Mouse (Mus musculus) midbrain, embryonic 16.5 days (tissue): ENCODE data around the gene Blzf1. TPM values are rescaled to one million over a fixed set of nuclear protein-coding genes. Genes with fewer than 3 reads are reported as not detected.

Source experiments
- ATAC-seq: fragments of 200-750 bp; cut with Nextera tagmentation; 2 replicates; pipeline ENCODE4 v1.8.0; 2017; ENCODE audit warnings: moderate TSS enrichment
- H3K27ac ChIP-seq: fragments of 300-500 bp; sonication (generic); 2 replicates; pipeline ENCODE4 v1.5.1; 2014; ENCODE audit warnings: mild to moderate bottlenecking, low read length, mixed read lengths
- H3K27me3 ChIP-seq: fragments of 300-500 bp; sonication (generic); 2 replicates; pipeline ENCODE4 v1.6.1; 2014; ENCODE audit warnings: low read depth, low read length, mixed read lengths; ENCODE audit not compliant: control insufficient read depth, insufficient read depth
- H3K36me3 ChIP-seq: fragments of 300-500 bp; sonication (generic); 2 replicates; pipeline ENCODE4 v1.6.1; 2014; ENCODE audit warnings: mild to moderate bottlenecking, low read length, moderate library complexity, mixed read lengths; ENCODE audit not compliant: control insufficient read depth, insufficient read depth
- H3K4me1 ChIP-seq: fragments of 300-500 bp; sonication (generic); 2 replicates; pipeline ENCODE4 v1.6.1; 2014; ENCODE audit warnings: mild to moderate bottlenecking, low read length, mixed read lengths; ENCODE audit not compliant: control insufficient read depth, insufficient read depth
- H3K4me2 ChIP-seq: fragments of 300-500 bp; sonication (generic); 2 replicates; pipeline ENCODE4 v1.6.1; 2014; ENCODE audit warnings: mild to moderate bottlenecking, low read length, mixed read lengths
- H3K4me3 ChIP-seq: fragments of 300-500 bp; sonication (generic); 2 replicates; pipeline ENCODE4 v1.5.1; 2014; ENCODE audit warnings: low read depth, mild to moderate bottlenecking, low read length, moderate library complexity, mixed read lengths
- H3K9ac ChIP-seq: fragments of 300-500 bp; sonication (generic); 2 replicates; pipeline ENCODE4 v1.6.1; 2014; ENCODE audit warnings: low read depth, low read length, mixed read lengths
- H3K9me3 ChIP-seq: fragments of 300-500 bp; sonication (generic); replicated peaks from 2 replicates; pipeline ENCODE4 v1.6.1; 2014; ENCODE audit warnings: mild to moderate bottlenecking, low read length, mixed read lengths; ENCODE audit not compliant: control insufficient read depth, poor library complexity, severe bottlenecking
- WGBS: fragments of 180-500 bp; shearing (Covaris S2); extraction: QIAGEN DNeasy Blood & Tissue Kit; methylation state at CpG from one replicate; pipeline ENCODE4 v1.1.7; 2014; 5-methylcytosine and 5-hydroxymethylcytosine counted together
- polyA plus RNA-seq: library from polyadenylated mRNA; unstranded; fragments of >200 nt; fragmentation: Nextera tagmentation; extraction: Ambion mirVana; gene quantifications from 2 replicates; pipeline ENCODE4 v1.2.1, GENCODE M21; 2015

The Blzf1 gene
- polyA plus RNA-seq, 1 experiment from 2014 or later, result 30.7 TPM

DNA sequence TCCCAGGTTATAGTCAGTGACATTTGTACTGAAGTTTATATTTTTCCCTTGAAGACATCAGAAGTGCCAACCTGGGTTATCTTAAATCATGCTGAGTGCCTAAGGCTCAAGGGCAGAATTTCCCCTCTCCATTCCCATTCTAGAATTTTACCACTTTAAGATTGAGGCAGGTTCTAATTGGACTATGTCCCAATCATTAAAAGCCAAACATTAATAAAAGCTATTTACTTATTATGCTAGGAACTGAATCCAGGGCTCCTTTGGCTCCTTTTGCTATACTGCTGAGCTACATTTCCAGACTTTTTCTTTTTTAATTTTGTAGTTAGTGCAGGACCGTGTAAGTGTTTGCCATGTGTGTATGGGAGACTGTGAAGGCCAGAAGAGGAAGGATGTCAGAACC, 55.9 kb downstream of the Blzf1 start:
- Histone ChIP-seq H3K9me3 (no peaks in the 10 kb centered on the region), H3K4me1 (peaks cover 15% of the 10 kb centered on the region), H3K27me3 (no peaks in the 10 kb centered on the region), H3K4me2 (no peak overlapping the region), H3K9ac (no peak overlapping the region), H3K36me3 (no peaks in the 10 kb centered on the region), H3K4me3 (no peak overlapping the region), H3K27ac (no peak overlapping the region)
- no peak for ATAC-seq
- WGBS, result 96% methylated on average over 1 of the region's 1 CpGs

DNA sequence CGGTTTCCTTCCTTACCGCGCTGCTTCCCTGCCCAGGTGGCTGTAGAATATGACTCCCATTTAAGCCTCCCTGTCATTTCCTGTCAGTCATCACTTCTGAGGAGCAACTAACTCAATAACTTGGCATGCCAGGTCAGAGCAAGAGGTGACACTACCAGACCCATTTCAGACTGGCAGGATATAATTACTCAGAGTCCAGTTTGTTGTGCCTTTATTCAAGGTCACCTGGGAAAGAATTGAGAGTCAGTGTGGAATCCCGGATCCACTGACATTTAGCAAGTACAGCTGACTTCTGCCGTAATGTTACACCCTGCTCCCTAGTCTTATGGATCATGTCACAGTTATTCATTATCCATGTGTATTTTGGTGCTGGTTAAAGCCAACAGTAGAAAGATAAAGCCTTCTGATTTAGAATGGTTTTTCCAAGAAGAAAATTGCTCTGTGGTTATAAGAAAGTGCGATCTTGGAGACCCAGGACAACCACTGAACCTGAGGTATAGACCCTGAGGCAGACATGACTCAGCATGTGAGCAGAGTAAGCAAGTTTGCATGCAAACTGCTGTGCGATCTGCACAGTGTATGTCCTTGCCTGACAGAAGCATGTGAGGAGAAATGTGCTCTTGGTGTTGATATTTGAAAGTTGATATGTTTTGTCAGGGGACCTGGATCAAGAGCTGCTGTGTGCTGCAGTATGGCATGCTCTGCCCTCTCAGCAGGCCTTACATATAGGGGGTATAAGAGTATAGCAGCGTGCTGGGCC, 56.7 kb downstream of the Blzf1 start:
- ATAC-seq, result no peak
- 69% methylated on average over 8 of the region's 8 CpGs for WGBS

DNA sequence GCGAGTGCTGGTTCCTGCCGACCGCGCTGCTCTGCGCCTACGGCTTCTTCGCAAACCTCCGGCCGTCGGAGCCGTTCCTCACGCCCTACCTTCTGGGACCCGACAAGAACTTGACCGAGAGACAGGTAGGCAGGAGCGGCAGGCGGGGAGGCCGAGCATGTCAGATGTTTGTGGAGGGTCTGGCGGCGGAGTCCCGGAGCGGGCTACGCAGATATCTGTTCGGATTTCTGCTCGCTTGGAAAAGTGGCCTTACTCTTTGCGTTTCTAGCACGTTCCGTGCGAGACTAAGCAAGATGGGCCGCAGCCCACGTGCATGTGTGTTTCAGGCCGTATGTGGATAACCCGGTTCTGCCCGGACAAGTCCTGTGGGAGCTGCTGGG, 58.0 kb downstream of the Blzf1 start:
- WGBS, result under 1% methylated on average over 33 of the region's 33 CpGs
- Histone ChIP-seq H3K4me2 (peak overlapping the region; percentile 59), H3K9ac (peak overlapping the region; percentile 75), H3K27ac (peak overlapping the region; percentile 80), H3K27me3 (no peaks in the 10 kb centered on the region), H3K4me1 (peaks cover 15% of the 10 kb centered on the region), H3K9me3 (no peaks in the 10 kb centered on the region), H3K4me3 (peak overlapping the region; percentile 76), H3K36me3 (no peaks in the 10 kb centered on the region)
- peak; percentile 43 for ATAC-seq

More for the DNA sequence above, 56.7 kb downstream of the Blzf1 start:
- no peaks in the 10 kb centered on the region for H3K27me3 ChIP-seq
- peak overlapping the region; percentile 59 for H3K4me2 ChIP-seq
- 0 out of 2 replicates have a peak overlapping the region, but pooled peaks have one; percentile 3 for H3K9ac ChIP-seq
- peak overlapping the region; percentile 76 for H3K4me3 ChIP-seq
- no peaks in the 10 kb centered on the region for H3K36me3 ChIP-seq
- H3K27ac ChIP-seq, result no peak overlapping the region
- H3K9me3 ChIP-seq, result no peaks in the 10 kb centered on the region
- H3K4me1 ChIP-seq, result peaks cover 15% of the 10 kb centered on the region

DNA sequence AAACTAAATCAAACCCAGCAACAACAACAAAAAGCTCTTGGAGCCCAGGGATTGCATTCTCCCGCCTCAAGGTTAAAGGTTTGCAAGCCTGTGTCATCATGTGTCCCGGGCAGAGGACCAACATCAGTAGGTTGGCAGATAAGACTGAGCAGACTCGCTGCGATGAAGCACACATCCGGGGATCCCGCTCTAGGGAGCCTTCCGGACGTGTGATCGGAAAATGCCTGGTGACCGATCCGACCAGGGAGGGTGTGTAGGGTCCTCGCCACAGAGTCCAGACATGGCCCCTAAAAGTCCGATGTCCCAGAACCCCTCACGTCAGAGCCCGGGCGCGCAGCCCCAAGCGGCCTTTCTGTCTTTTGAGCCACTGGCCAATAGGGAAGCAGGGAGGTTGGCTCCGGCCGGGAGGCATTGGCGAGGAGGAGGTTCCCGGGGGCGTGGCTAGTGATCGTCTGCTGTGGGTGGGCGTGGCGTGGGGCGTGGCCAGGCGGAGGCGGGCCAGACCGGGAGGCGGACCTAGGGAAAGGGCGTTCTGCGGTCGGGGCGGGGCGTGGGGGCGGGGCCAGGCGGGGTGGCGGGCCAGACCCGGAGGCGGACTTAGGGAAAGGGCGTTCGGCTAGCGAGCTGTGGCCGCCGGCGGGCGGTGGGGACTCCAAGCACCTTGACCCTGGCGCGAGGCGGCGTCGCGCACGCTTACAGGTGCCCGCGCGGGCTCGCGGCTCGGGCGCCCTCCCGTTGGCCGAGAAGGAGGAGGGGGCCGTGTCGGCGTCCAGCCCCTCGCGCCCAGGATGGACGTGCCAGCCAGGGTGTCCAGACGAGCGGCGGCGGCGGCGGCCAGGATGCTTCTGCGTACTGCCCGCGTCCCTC, 58.6 kb downstream of the Blzf1 start, which contains the start of gene Slc19a2:
Gene Slc19a2 (plus strand): TSS at position 582 of the 867 bp plus-strand sequence.
- Histone ChIP-seq H3K27me3 (no peaks in the 10 kb centered on the region), H3K9ac (peak within 1 kb of the TSS; percentile 75), H3K4me2 (peak within 1 kb of the TSS; percentile 59), H3K4me1 (peaks cover 15% of the 10 kb centered on the region), H3K4me3 (peak within 1 kb of the TSS; percentile 76), H3K9me3 (no peaks in the 10 kb centered on the region), H3K27ac (peak within 1 kb of the TSS; percentile 80), H3K36me3 (no peaks in the 10 kb centered on the region)
- WGBS, result under 1% methylated on average over 66 of the region's 79 CpGs
- ATAC-seq, result peak; percentile 95

DNA sequence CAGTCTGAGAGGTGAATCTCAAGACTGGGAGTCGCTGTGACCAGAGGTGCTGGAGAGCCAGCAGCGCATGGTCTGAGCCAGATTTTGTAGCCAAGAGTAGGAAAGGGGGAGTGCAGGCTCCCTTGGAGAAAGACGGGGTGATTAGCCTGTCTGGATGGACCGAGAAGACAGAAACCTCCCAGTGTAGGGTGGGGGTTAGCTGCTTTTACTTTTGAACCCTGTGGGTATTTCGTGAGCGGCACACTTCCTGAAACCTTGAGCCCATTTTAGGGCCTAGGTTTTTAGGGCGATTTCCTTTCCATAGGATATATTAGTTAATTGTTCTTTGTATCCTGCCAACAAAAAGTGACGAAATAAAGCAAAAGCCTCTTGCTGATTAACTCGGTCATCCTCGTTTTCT, 59.3 kb downstream of the Blzf1 start:
- Histone ChIP-seq H3K4me2 (peak overlapping the region; percentile 59), H3K9ac (peak overlapping the region; percentile 75; the same call in 1 of the 2 replicates), H3K9me3 (no peaks in the 10 kb centered on the region), H3K27ac (peak overlapping the region; percentile 80; the same call in 1 of the 2 replicates), H3K36me3 (no peaks in the 10 kb centered on the region), H3K27me3 (no peaks in the 10 kb centered on the region), H3K4me3 (peak overlapping the region; percentile 76), H3K4me1 (peaks cover 15% of the 10 kb centered on the region)
- no peak for ATAC-seq
- 7% methylated on average over 10 of the region's 10 CpGs for WGBS

DNA sequence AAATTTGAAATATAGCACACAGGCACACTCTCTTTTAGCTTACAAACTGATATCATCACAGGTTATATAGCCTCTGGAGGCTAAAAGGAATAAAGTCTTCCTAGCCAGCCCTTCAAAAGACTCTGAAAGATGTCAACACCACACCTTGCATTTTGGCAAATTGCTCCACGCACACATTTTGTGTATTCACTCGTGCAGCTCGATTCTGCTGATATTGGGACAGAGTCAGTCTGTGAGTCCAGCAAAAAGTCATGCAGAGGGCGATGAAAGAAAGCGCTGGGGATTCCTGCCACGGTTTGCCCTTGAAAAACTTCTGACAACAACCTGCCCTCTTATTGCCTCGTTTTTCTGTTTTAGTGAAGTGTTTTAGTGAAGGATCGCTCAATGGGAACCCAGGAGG, 59.8 kb downstream of the Blzf1 start:
- Histone ChIP-seq H3K9ac (peak overlapping the region; percentile 75; the same call in 1 of the 2 replicates), H3K27ac (no peak overlapping the region), H3K4me2 (peak overlapping the region; percentile 59), H3K4me3 (no peak overlapping the region), H3K4me1 (peaks cover 15% of the 10 kb centered on the region), H3K27me3 (no peaks in the 10 kb centered on the region), H3K36me3 (no peaks in the 10 kb centered on the region), H3K9me3 (no peaks in the 10 kb centered on the region)
- no peak for ATAC-seq
- WGBS, result 35% methylated on average over 8 of the region's 8 CpGs

DNA sequence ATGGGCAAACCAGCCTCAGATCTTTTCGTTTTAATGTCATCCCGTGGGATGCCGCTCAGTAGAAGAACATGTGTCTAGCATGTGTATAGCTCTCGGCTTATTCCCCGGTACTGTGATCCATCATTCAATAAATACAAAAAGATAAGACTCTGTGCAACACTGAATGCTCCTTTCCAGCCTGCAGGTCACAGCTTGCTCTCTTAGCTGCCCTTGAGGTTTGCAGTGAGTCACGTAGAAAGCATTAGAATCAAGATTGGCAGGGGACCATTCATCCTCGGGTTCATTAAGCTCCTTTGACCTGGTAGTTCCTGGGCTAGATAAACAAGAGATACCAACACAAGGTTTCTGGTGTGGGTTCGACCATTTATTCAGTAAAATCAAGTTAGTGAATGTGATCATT, 64.5 kb downstream of the Blzf1 start:
- H3K27me3 ChIP-seq, result no peaks in the 10 kb centered on the region
- no peaks in the 10 kb centered on the region for H3K9me3 ChIP-seq
- WGBS, result 59% methylated on average over 8 of the region's 8 CpGs
- H3K4me3 ChIP-seq, result no peak overlapping the region
- no peak overlapping the region for H3K9ac ChIP-seq
- H3K36me3 ChIP-seq, result no peaks in the 10 kb centered on the region
- peaks cover 2% of the 10 kb centered on the region; the same call in 1 of the 2 replicates for H3K4me1 ChIP-seq
- H3K4me2 ChIP-seq, result no peak overlapping the region
- ATAC-seq, result no peak
- no peak overlapping the region for H3K27ac ChIP-seq

DNA sequence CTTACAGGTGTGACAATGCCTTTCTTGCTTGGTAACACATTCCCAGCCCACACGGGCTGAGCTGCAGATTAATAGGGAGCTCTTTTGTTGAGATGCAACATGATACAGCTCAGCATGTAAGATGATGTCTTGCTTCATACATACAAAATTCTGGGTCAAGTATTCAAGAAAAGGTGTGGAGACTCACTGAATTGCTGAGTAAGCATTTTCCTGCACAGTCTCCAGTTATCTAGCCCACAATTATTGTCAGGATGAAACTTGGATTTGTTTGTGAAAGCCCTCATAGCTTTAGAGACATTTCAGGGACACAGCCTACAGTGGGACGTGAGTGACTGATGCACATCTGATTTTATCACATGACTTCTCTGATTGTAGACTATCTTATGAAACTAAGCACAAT, 65.8 kb downstream of the Blzf1 start:
- H3K4me2 ChIP-seq, result no peak overlapping the region
- no peaks in the 10 kb centered on the region for H3K9me3 ChIP-seq
- no peaks in the 10 kb centered on the region for H3K27me3 ChIP-seq
- H3K4me3 ChIP-seq, result no peak overlapping the region
- H3K36me3 ChIP-seq, result no peaks in the 10 kb centered on the region
- 82% methylated on average over 2 of the region's 2 CpGs for WGBS
- H3K9ac ChIP-seq, result no peak overlapping the region
- no peaks in the 10 kb centered on the region for H3K4me1 ChIP-seq
- ATAC-seq, result no peak
- no peak overlapping the region for H3K27ac ChIP-seq
